Mouse (Mus musculus) kidney, postnatal 36 days (tissue): ENCODE data around the gene Gm20388.

Source experiments
- DNase-seq, 2 experiments: peaks; one replicate each; pipeline ENCODE4 v3.0.0; 2021 to 2022; ENCODE audit warnings: mixed read lengths in 2 of 2

Gm20388 gene

GRCm38 (mm10) chr8:122719500-122720065, 2808.9 kb downstream of the Gm20388 start:
- peak; percentile 34 to 36 for DNase-seq

- peak in 1 of 2 experiments; percentile 57 for DNase-seq
Observed at GRCm38 (mm10) chr8:122720070-122720729, 2809.6 kb downstream of the Gm20388 start.

GRCm38 (mm10) chr8:122720811-122721640, 2810.4 kb downstream of the Gm20388 start:
- DNase-seq = peak; percentile 49 to 50

- DNase-seq = no peak
Observed at GRCm38 (mm10) chr8:122725187-122725586, 2814.5 kb downstream of the Gm20388 start.

- DNase-seq = no peak
Observed at GRCm38 (mm10) chr8:122726789-122727188, 2816.1 kb downstream of the Gm20388 start.

- no peak for DNase-seq
Observed at GRCm38 (mm10) chr8:122727412-122727811, 2816.8 kb downstream of the Gm20388 start.

- no peak for DNase-seq
Observed at GRCm38 (mm10) chr8:122728630-122729029, 2818.0 kb downstream of the Gm20388 start.

- DNase-seq = no peak
Observed at GRCm38 (mm10) chr8:122735110-122735509, 2824.5 kb downstream of the Gm20388 start.

GRCm38 (mm10) chr8:122735542-122736473, 2825.2 kb downstream of the Gm20388 start:
- no peak for DNase-seq

GRCm38 (mm10) chr8:122736623-122737022, 2826.0 kb downstream of the Gm20388 start:
- DNase-seq = no peak

- DNase-seq = no peak
Observed at GRCm38 (mm10) chr8:122737071-122737470, 2826.4 kb downstream of the Gm20388 start.

GRCm38 (mm10) chr8:122737886-122738285, 2827.2 kb downstream of the Gm20388 start:
- DNase-seq = no peak

GRCm38 (mm10) chr8:122739102-122739725, 2828.6 kb downstream of the Gm20388 start:
- DNase-seq = no peak

- no peak for DNase-seq
Observed at GRCm38 (mm10) chr8:122742471-122742870, 2831.8 kb downstream of the Gm20388 start.

GRCm38 (mm10) chr8:122745022-122745749, 2834.5 kb downstream of the Gm20388 start:
- no peak for DNase-seq

- no peak for DNase-seq
Observed at GRCm38 (mm10) chr8:122745750-122746275, 2835.2 kb downstream of the Gm20388 start.

- DNase-seq = no peak
Observed at GRCm38 (mm10) chr8:122746439-122746838, 2835.8 kb downstream of the Gm20388 start.

- no peak for DNase-seq
Observed at GRCm38 (mm10) chr8:122747825-122748224, 2837.2 kb downstream of the Gm20388 start.

GRCm38 (mm10) chr8:122749333-122749958, 2838.8 kb downstream of the Gm20388 start:
- no peak for DNase-seq

GRCm38 (mm10) chr8:122751342-122751741, 2840.7 kb downstream of the Gm20388 start:
- DNase-seq = no peak
